In genomic region chr5:145138836-145139235, GRCm38 (mm10) we compare ENCODE assay signal across 8 mouse cellular contexts. TPM values are rescaled to one million over a fixed set of nuclear protein-coding genes. Genes with fewer than 3 reads are reported as not detected.
DNase-seq lines count a peak whose midpoint lies in the region; ATAC-seq and TF ChIP-seq lines count a peak whose summit lies in the region.

No protein-coding gene starts in this region.

- TF ChIP-seq CTCF in left cerebral cortex, adult 2 months (IDR thresholded peaks at IDR 0.05), result no peak
- no peak for TF ChIP-seq CTCF in cortical plate, adult 2 months (IDR thresholded peaks at IDR 0.05; ENCODE audit: extremely low read depth, insufficient read depth, low read length)

- WGBS in intestine, embryonic 14.5 days, result 6% methylated on average over 6 of the region's 6 CpGs
- 12% methylated on average over 6 of the region's 6 CpGs for WGBS in neural tube, embryonic 14.5 days

- no peak overlapping the region for H3K27ac ChIP-seq in left cerebral cortex, adult 2 months
- H3K27ac ChIP-seq in cortical plate, adult 2 months (ENCODE audit: insufficient read depth, low read length), result no peak overlapping the region
- peak overlapping the region; percentile 95; the same call in 1 of the 2 replicates for H3K27ac ChIP-seq in intestine, embryonic 14.5 days (ENCODE audit: low read depth)
- no peak overlapping the region; the same call in 1 of the 2 replicates for H3K27ac ChIP-seq in neural tube, embryonic 14.5 days (ENCODE audit: low read depth, low read length)

- H3K9me3 ChIP-seq in intestine, embryonic 14.5 days (ENCODE audit: control insufficient read depth, low read length), result no peaks in the 10 kb centered on the region
- H3K9me3 ChIP-seq in neural tube, embryonic 14.5 days (ENCODE audit: control insufficient read depth, low read length), result no peaks in the 10 kb centered on the region

- intact Hi-C loops in left cerebral cortex, adult 2 months (cut with DNase I), result no loop called here
- intact Hi-C loops in left cerebral cortex, postnatal 10 days (cut with DNase I), result no loop called here

- no peak for DNase-seq in left cerebral cortex, adult 2 months (ENCODE audit: extremely low spot score in 1 of 2, low spot score in 2 of 2)
- no peak for DNase-seq in left cerebral cortex, postnatal 10 days (ENCODE audit: extremely low spot score in 1 of 2, low spot score in 2 of 2)
- no peak for DNase-seq in intestine, embryonic 14.5 days (ENCODE audit: low spot score)
- no peak for DNase-seq in adrenal gland, adult 2 months
- DNase-seq in urinary bladder, postnatal 14 days (ENCODE audit: low spot score), result no peak
- DNase-seq in lung, postnatal 14 days, result no peak

- peak overlapping the region; percentile 95 for H3K4me2 ChIP-seq in intestine, embryonic 14.5 days (ENCODE audit: low read length)
- peak overlapping the region; percentile 92 for H3K4me2 ChIP-seq in neural tube, embryonic 14.5 days (ENCODE audit: low read depth, low read length)

- H3K9ac ChIP-seq in intestine, embryonic 14.5 days (ENCODE audit: low read length), result peak overlapping the region; percentile 93
- H3K9ac ChIP-seq in neural tube, embryonic 14.5 days (replicated peaks; ENCODE audit: low read depth, low read length), result peak overlapping the region; percentile 85; the same call in 1 of the 2 replicates

- H3K4me1 ChIP-seq in cortical plate, adult 2 months (ENCODE audit: control insufficient read depth, insufficient read depth, low read length), result peaks cover 5% of the 10 kb centered on the region; the same call in 1 of the 2 replicates
- peaks cover 13% of the 10 kb centered on the region for H3K4me1 ChIP-seq in intestine, embryonic 14.5 days (replicated peaks; ENCODE audit: control insufficient read depth, insufficient read depth, low read length)
- peaks cover 19% of the 10 kb centered on the region for H3K4me1 ChIP-seq in neural tube, embryonic 14.5 days (ENCODE audit: control insufficient read depth, insufficient read depth, low read length)

- ATAC-seq in intestine, embryonic 14.5 days (replicated peaks; ENCODE audit: low FRiP score, low TSS enrichment, low read depth), result no peak
- ATAC-seq in neural tube, embryonic 14.5 days (ENCODE audit: low read depth), result no peak

- H3K4me3 ChIP-seq in left cerebral cortex, adult 2 months, result peak overlapping the region; percentile 78
- H3K4me3 ChIP-seq in cortical plate, adult 2 months (ENCODE audit: insufficient read depth, low read length), result peak overlapping the region; percentile 52
- H3K4me3 ChIP-seq in intestine, embryonic 14.5 days (ENCODE audit: low read depth, low read length), result peak overlapping the region; percentile 97
- peak overlapping the region; percentile 97 for H3K4me3 ChIP-seq in neural tube, embryonic 14.5 days (ENCODE audit: low read depth, low read length)

- no peaks in the 10 kb centered on the region for H3K27me3 ChIP-seq in intestine, embryonic 14.5 days (replicated peaks; ENCODE audit: control insufficient read depth, insufficient read depth, low read length)
- H3K27me3 ChIP-seq in neural tube, embryonic 14.5 days (ENCODE audit: control insufficient read depth, insufficient read depth, low read length), result no peaks in the 10 kb centered on the region

- H3K36me3 ChIP-seq in intestine, embryonic 14.5 days (ENCODE audit: control insufficient read depth, insufficient read depth, low read length), result peaks cover 55% of the 10 kb centered on the region
- H3K36me3 ChIP-seq in neural tube, embryonic 14.5 days (ENCODE audit: control insufficient read depth, insufficient read depth, low read length), result peaks cover 39% of the 10 kb centered on the region

- TF ChIP-seq POLR2A in cortical plate, adult 2 months (IDR thresholded peaks at IDR 0.05; ENCODE audit: extremely low read depth, insufficient read depth, low read length), result no peak

RNA-seq across cellular contexts. Expression of gene Pdap1, which starts 1.2 kb away (rescaled TPM):
- 10 to 100 TPM; 92.5 to 96.0 TPM for total RNA-seq in left cerebral cortex, adult 2 months (2021)
- total RNA-seq in left cerebral cortex, postnatal 10 days (2021), result 100 to 1,000 TPM; 106 to 111 TPM
- 74.2 and 92.2 TPM in 2 replicates for polyA plus RNA-seq in cortical plate, adult 2 months (2012; rRNA removed)
- polyA plus RNA-seq in intestine, embryonic 14.5 days (2014; fragmentation: Nextera tagmentation; extraction: Ambion mirVana), result 85.9 and 98.7 TPM in 2 replicates
- polyA plus RNA-seq in neural tube, embryonic 14.5 days (2014; fragmentation: Nextera tagmentation; extraction: Ambion mirVana), result 98.1 and 109 TPM in 2 replicates
- 10 to 100 TPM; 86.5 to 87.6 TPM for total RNA-seq in adrenal gland, adult 2 months (2021)
- polyA plus RNA-seq in adrenal gland, adult 2 months (2012; rRNA removed), result 29.6 and 33.6 TPM in 2 replicates

RNA-seq across cellular contexts. Expression of gene Bud31, which starts 1.3 kb away (rescaled TPM):
- total RNA-seq in left cerebral cortex, adult 2 months (2021), result 10 to 100 TPM; 69.4 to 69.6 TPM
- total RNA-seq in left cerebral cortex, postnatal 10 days (2021), result 10 to 100 TPM; 85.7 to 86.1 TPM
- polyA plus RNA-seq in cortical plate, adult 2 months (2012; rRNA removed), result 104 and 105 TPM in 2 replicates
- polyA plus RNA-seq in intestine, embryonic 14.5 days (2014; fragmentation: Nextera tagmentation; extraction: Ambion mirVana), result 187 and 188 TPM in 2 replicates
- polyA plus RNA-seq in neural tube, embryonic 14.5 days (2014; fragmentation: Nextera tagmentation; extraction: Ambion mirVana), result 182 and 198 TPM in 2 replicates
- total RNA-seq in adrenal gland, adult 2 months (2021), result 100 to 1,000 TPM; 103 to 113 TPM
- polyA plus RNA-seq in adrenal gland, adult 2 months (2012; rRNA removed), result 26.2 and 27.3 TPM in 2 replicates

RNA-seq across cellular contexts. Expression of gene Arpc1b, which starts 24.8 kb away (rescaled TPM):
- 10 to 100 TPM; 19.0 to 23.5 TPM for total RNA-seq in left cerebral cortex, adult 2 months (2021)
- 10 to 100 TPM; 28.3 to 30.3 TPM for total RNA-seq in left cerebral cortex, postnatal 10 days (2021)
- polyA plus RNA-seq in cortical plate, adult 2 months (2012; rRNA removed), result 74.5 and 84.6 TPM in 2 replicates
- 281 and 305 TPM in 2 replicates for polyA plus RNA-seq in intestine, embryonic 14.5 days (2014; fragmentation: Nextera tagmentation; extraction: Ambion mirVana)
- 14.1 and 41.7 TPM in 2 replicates for polyA plus RNA-seq in neural tube, embryonic 14.5 days (2014; fragmentation: Nextera tagmentation; extraction: Ambion mirVana)
- total RNA-seq in adrenal gland, adult 2 months (2021), result 100 to 1,000 TPM; 212 to 236 TPM
- polyA plus RNA-seq in adrenal gland, adult 2 months (2012; rRNA removed), result 450 and 491 TPM in 2 replicates

RNA-seq across cellular contexts. Expression of gene Ptcd1, which starts 28.1 kb away (rescaled TPM):
- total RNA-seq in left cerebral cortex, adult 2 months (2021), result 10 to 100 TPM; 19.4 to 21.9 TPM
- total RNA-seq in left cerebral cortex, postnatal 10 days (2021), result 10 to 100 TPM; 14.2 to 16.1 TPM
- 16.4 and 18.5 TPM in 2 replicates for polyA plus RNA-seq in cortical plate, adult 2 months (2012; rRNA removed)
- 12.6 and 13.1 TPM in 2 replicates for polyA plus RNA-seq in intestine, embryonic 14.5 days (2014; fragmentation: Nextera tagmentation; extraction: Ambion mirVana)
- polyA plus RNA-seq in neural tube, embryonic 14.5 days (2014; fragmentation: Nextera tagmentation; extraction: Ambion mirVana), result 15.9 and 17.8 TPM in 2 replicates
- 10 to 100 TPM; 24.4 to 25.8 TPM for total RNA-seq in adrenal gland, adult 2 months (2021)
- polyA plus RNA-seq in adrenal gland, adult 2 months (2012; rRNA removed), result 18.9 and 23.8 TPM in 2 replicates

RNA-seq across cellular contexts. Expression of gene Cpsf4, which starts 28.2 kb away (rescaled TPM):
- total RNA-seq in left cerebral cortex, adult 2 months (2021), result 10 to 100 TPM; 25.6 to 26.0 TPM
- total RNA-seq in left cerebral cortex, postnatal 10 days (2021), result 10 to 100 TPM; 29.1 to 29.2 TPM
- 39.1 and 43.0 TPM in 2 replicates for polyA plus RNA-seq in cortical plate, adult 2 months (2012; rRNA removed)
- polyA plus RNA-seq in intestine, embryonic 14.5 days (2014; fragmentation: Nextera tagmentation; extraction: Ambion mirVana), result 29.6 and 32.0 TPM in 2 replicates
- polyA plus RNA-seq in neural tube, embryonic 14.5 days (2014; fragmentation: Nextera tagmentation; extraction: Ambion mirVana), result 30.1 and 31.3 TPM in 2 replicates
- 10 to 100 TPM; 19.8 to 20.1 TPM for total RNA-seq in adrenal gland, adult 2 months (2021)
- 15.2 and 16.8 TPM in 2 replicates for polyA plus RNA-seq in adrenal gland, adult 2 months (2012; rRNA removed)
